Mouse (Mus musculus) megakaryocyte, embryonic 14.5 days (primary cell): ENCODE results near the gene Slc23a4.

ENCODE experiments used
- FLI1 ChIP-seq: IDR thresholded peaks from 2 replicates; pipeline ENCODE4 v1.6.1; 2012; ENCODE audit warnings: low read length, inconsistent platforms, mixed read lengths
- GATA1 ChIP-seq: IDR thresholded peaks from 3 replicates; pipeline ENCODE4 v1.6.1; 2012; ENCODE audit warnings: mixed read lengths, low read length, inconsistent platforms, borderline replicate concordance

DNA sequence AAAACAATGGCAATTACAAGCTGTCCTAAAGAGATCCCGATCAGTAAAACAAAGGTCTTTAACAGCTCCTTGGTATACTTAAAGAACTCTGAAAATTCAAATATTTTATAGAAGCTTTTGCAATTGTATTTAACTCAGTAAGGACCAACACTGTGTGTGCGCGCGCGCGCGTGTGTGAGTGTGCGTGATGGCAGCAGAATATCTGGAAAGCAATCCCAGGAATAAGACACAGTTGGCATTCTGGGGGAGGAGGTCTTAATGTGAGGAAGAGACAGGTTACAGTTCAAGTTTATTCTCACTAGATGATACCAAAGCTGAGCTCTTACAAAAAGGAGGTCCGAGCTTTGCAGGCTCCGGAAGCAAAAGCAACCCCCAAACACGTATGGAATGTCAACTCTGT, 45.1 kb upstream of the Slc23a4 start:
- no peak for TF ChIP-seq GATA1
- no peak for TF ChIP-seq FLI1
